Mouse (Mus musculus): ENCODE data around the gene Zfp579. TPM values are rescaled to one million over a fixed set of nuclear protein-coding genes. Genes with fewer than 3 reads are reported as not detected.

Gene Zfp579
- total and polyA plus RNA-seq, 3 experiments, result 0.54 to 3.6 TPM; not detected in 1

DNA sequence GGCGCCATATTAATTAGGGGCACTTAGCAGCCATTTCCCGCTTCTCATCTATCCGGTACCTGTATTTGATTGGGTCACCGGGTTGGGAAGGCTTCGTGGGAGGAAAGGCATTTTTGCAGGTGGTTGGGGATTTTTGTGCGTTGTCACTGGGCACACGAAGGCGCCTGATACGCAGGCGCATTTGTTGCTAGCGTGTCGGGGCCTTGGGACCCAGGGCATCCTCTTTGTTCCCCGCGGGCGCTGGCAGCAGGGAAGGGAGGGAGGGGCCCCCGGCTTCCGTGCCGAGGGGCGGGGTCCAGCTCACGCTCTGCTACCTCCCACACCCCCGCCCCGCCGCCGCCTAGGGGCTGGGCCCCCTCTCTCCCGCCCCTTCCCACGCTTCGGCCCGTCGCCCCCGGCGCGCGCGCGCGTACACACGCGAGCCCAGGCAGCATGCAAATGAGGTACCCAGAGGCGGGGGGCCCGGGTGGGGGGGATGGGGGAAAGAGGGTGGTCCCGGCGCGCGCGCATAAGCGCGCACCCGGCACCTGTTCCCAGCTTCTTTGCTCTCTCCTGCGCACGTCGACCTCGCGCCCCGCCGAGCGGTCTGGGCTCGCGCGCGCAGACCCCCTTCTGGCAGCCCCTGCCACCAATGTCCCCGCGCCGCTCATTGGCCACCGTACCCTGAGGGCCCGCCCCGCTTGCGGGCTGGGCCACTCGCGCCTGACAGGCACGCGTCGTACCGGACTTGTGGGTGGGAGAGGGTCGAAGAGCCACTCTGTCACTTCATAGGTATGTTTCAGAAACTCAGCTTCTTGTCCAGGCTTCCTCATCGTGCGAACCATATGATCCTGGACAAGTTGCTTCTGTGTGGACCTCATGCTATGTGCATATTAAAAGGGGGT is 19.4 kb upstream of the Zfp579 start, which contains the start of gene Gm44973 (continued):
- TF ChIP-seq MYC (IDR thresholded peaks at IDR 0.05; ENCODE audit: low read depth, low read length), result 0 out of 2 replicates have a peak, but pooled peaks have one; percentile 14
- TF ChIP-seq RCOR1 (IDR thresholded peaks at IDR 0.05; ENCODE audit: low read depth, low read length), result no peak

DNA sequence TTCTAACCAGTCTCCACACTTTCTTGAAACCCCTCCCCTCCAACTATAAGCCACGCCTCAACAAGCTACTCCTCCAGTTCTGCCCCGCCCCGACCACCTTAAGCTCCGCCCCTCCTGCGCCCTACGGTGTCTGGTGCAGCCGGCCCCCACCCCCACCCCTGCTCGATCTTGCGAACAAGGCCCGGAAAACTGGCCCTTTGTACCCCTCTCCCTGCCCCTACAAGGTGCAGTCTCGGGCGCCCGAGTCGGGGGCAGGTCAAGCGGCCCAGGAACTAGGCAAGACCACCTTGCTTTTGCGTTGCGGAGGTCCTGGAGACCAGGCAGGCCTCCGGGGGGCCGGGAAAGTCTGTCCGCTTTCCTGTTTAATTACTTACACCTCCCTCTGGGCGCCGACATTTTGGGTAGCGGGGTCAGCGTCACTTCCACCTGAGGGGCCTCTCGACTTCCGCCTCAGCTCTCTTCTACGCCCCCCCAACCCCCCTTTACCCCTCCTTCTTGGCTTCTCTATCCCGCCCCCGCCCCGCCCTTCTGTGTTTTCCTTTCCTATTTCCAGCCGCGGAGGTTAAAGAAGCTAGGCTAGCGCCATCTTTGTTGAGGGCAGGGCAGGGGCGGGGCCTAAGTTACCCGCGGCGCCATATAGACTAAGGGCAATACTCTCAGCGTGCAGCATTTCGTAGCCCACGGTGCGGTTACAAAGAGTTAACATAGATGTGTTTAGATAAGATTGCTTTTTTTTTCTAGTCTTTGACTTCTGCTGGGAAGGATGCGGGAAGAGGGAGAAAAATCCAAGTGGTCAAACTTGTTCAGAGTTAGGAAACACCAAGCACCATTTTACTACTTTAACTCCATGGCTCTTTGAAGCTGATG is 18.5 kb upstream of the Zfp579 start, which contains the start of the genes Zfp524 and Fiz1:
Gene Zfp524 (plus strand): TSS at position 165 of the 867 bp plus-strand sequence.
Gene Fiz1 (minus strand): TSS at position 447 of the 867 bp plus-strand sequence.
- Histone ChIP-seq H3K36me3 (ENCODE audit: control insufficient read depth in 1 of 2, insufficient read depth in 2 of 2, low read length in 2 of 2) (peaks cover 0 to 17% of the 10 kb centered on the region in 2 experiments; a peak in 2 of 4 replicates), H3K4me3 (ENCODE audit: control insufficient read depth in 1 of 2, insufficient read depth in 1 of 2, low read depth in 2 of 2, low read length in 2 of 2) (peak within 1 kb of the TSS; percentile 88 to 92), H3K9me3 (replicated peaks; ENCODE audit: insufficient read depth, low read length) (no peaks in the 10 kb centered on the region), H3K79me2 (ENCODE audit: control insufficient read depth, insufficient read depth, low read length, poor library complexity) (peaks cover 2% of the 10 kb centered on the region), H3K4me1 (ENCODE audit: control insufficient read depth in 1 of 2, insufficient read depth in 2 of 2, low read length in 2 of 2) (peaks cover 5 to 11% of the 10 kb centered on the region in 2 experiments; a peak in 3 of 4 replicates), H3K27ac (ENCODE audit: control insufficient read depth, low read depth, low read length) (peak within 1 kb of the TSS; percentile 97), H3K9ac (ENCODE audit: control insufficient read depth, low read depth, low read length, poor library complexity, severe bottlenecking) (peak within 1 kb of the TSS; percentile 97), H3K27me3 (ENCODE audit: control insufficient read depth in 1 of 2, insufficient read depth in 2 of 2, low read length in 2 of 2) (no peaks in the 10 kb centered on the region)
- peak; percentile 46; the same call in 1 of the 2 replicates for TF ChIP-seq MXI1 (IDR thresholded peaks at IDR 0.05; ENCODE audit: low read depth, low read length)
- TF ChIP-seq MAZ (IDR thresholded peaks at IDR 0.05; ENCODE audit: low read depth, low read length), result peak; percentile 59
- peak; percentile 75 for TF ChIP-seq NELFE (IDR thresholded peaks at IDR 0.05; ENCODE audit: low read depth, low read length)
- peak; percentile 25; the same call in 1 of the 2 replicates for TF ChIP-seq TCF12 (IDR thresholded peaks at IDR 0.05; ENCODE audit: low read depth, low read length)
- TF ChIP-seq CHD2 (IDR thresholded peaks at IDR 0.05; ENCODE audit: low read length), result no peak
- peak; percentile 92; the same call in 1 of the 2 replicates for TF ChIP-seq CHD1 (IDR thresholded peaks at IDR 0.05; ENCODE audit: low read depth, low read length)
- TF ChIP-seq SIN3A (IDR thresholded peaks at IDR 0.05; ENCODE audit: low read length), result peak; percentile 67
- peak; percentile 2; the same call in 1 of the 2 replicates for TF ChIP-seq ETS1 (IDR thresholded peaks at IDR 0.05; ENCODE audit: low read depth, low read length)
- TF ChIP-seq POLR2A (IDR thresholded peaks at IDR 0.05; ENCODE audit: control insufficient read depth in 1 of 2, insufficient read depth in 1 of 2, low read depth in 1 of 2, low read length in 2 of 2, poor library complexity in 1 of 2), result peak; percentile 59 to 61; a peak in 1 of 4 replicates
- TF ChIP-seq ZNF384 (IDR thresholded peaks at IDR 0.05; ENCODE audit: low read depth, low read length), result 0 out of 2 replicates have a peak, but pooled peaks have one; percentile 46
- peak; percentile 2; the same call in 1 of the 2 replicates for TF ChIP-seq MAX (IDR thresholded peaks at IDR 0.05; ENCODE audit: low read length)
- peak; percentile 57 for TF ChIP-seq MYC (IDR thresholded peaks at IDR 0.05; ENCODE audit: low read depth, low read length)
- no peak for TF ChIP-seq USF1 (IDR thresholded peaks at IDR 0.05; ENCODE audit: low read depth, low read length)
- no peak for TF ChIP-seq GABPA (IDR thresholded peaks at IDR 0.05; ENCODE audit: low read depth, low read length)
- peak; percentile 81 for TF ChIP-seq RCOR1 (IDR thresholded peaks at IDR 0.05; ENCODE audit: low read depth, low read length)
- no peak for TF ChIP-seq POLR2AphosphoS5 (IDR thresholded peaks at IDR 0.05; ENCODE audit: borderline replicate concordance, low read depth, low read length)
- no peak for TF ChIP-seq TAL1 (IDR thresholded peaks at IDR 0.05; ENCODE audit: low read length)
- TF ChIP-seq KAT2A (conservative IDR thresholded peaks at IDR 0.05; ENCODE audit: low read depth, low read length), result peak; percentile 76; the same call in 1 of the 2 replicates
- TF ChIP-seq MEF2A (IDR thresholded peaks at IDR 0.05; ENCODE audit: extremely low read depth, insufficient replicate concordance, low read depth, low read length, poor library complexity, severe bottlenecking), result no peak
- TF ChIP-seq POLR2AphosphoS2 (IDR thresholded peaks at IDR 0.05; ENCODE audit: low read length), result no peak
- TF ChIP-seq CTCF (IDR thresholded peaks at IDR 0.05 in 2 of 3, conservative IDR thresholded peaks at IDR 0.05 in 1 of 3; ENCODE audit: control insufficient read depth in 1 of 3, insufficient read depth in 1 of 3, low read depth in 2 of 3, low read length in 3 of 3, poor library complexity in 1 of 3, severe bottlenecking in 1 of 3), result no peak
- peak; percentile 73 for TF ChIP-seq ELF1 (IDR thresholded peaks at IDR 0.05; ENCODE audit: low read depth, low read length)
- TF ChIP-seq UBTF (IDR thresholded peaks at IDR 0.05; ENCODE audit: borderline replicate concordance, insufficient read depth, low read depth, low read length), result no peak
- TF ChIP-seq HCFC1 (IDR thresholded peaks at IDR 0.05; ENCODE audit: low read depth, low read length), result peak; percentile 88
- TF ChIP-seq NRF1 (IDR thresholded peaks at IDR 0.05; ENCODE audit: insufficient read depth, low read depth, low read length, poor library complexity, severe bottlenecking), result peak; percentile 54; the same call in 1 of the 2 replicates
- DNase-seq (ENCODE audit: low read depth, low spot score), result peak; percentile 98

Measured in MEL (cell line).